Mouse (Mus musculus): ENCODE results near the gene Bahcc1. TPM values are rescaled to one million over a fixed set of nuclear protein-coding genes. Genes with fewer than 3 reads are reported as not detected.

Bahcc1 gene
- polyA plus RNA-seq, 1 experiment from 2014 or later: 8.2 TPM

DNA sequence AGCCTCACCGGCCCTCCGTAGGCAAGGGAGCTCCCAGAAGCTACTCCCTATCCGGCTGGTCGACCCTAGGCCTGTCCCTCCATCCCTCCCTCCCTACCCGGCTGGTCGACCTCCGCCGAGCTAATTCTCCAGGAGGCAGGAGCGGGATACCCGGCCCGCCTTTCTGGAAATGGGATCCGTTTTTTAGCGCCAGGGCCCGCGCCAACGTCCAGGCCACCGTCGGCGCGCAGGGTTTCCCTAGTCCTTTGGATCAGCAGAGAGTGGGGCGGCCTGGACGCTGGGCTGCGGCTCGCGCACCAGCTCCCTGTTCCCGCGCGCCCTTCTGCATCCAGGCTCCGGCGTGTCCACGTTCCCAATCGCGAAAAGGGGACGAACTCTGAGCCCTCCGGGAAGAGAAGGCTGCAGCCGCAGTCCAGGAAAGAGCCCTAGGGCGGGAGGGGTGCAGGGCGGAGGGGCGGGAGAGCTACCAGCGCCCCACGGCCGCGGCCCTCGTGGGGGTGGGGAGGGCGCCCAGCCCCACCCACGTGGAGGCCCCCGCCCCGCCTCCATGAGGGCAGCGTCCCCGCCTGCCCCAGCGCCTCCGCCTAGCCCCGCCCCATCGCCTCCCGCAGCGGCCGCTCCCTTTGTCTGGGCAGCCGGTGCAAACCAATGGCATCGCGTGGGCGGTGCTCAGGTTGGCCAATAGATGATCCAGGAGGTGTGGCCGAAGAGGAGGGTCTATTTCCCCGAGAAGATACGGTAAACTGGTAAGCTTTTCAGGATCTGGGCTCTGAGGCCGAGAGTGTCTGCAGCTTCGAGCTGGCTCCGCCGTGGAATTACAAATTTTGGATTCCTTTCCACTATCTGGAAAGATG lies 43.1 kb upstream of the Bahcc1 start:
- H3K4me2 ChIP-seq (ENCODE audit: low read length): peak overlapping the region; percentile 70
- peak overlapping the region; percentile 93 for H3K27ac ChIP-seq
- peak overlapping the region; percentile 85 for H3K9ac ChIP-seq (ENCODE audit: low read depth, low read length)
- no peaks in the 10 kb centered on the region for H3K27me3 ChIP-seq (ENCODE audit: insufficient read depth, low read length)
- DNase-seq (ENCODE audit: low spot score): peak; percentile 99
- peaks cover 22% of the 10 kb centered on the region; the same call in 1 of the 2 replicates for H3K4me1 ChIP-seq (replicated peaks; ENCODE audit: insufficient read depth, low read length)
- peak; percentile 89 for ATAC-seq (replicated peaks; ENCODE audit: low FRiP score, low read depth)
- no peaks in the 10 kb centered on the region for H3K36me3 ChIP-seq (ENCODE audit: insufficient read depth, low read length)
- TF ChIP-seq CTCF (IDR thresholded peaks at IDR 0.05; ENCODE audit: low read depth): no peak
- peak overlapping the region; percentile 79 for H3K4me3 ChIP-seq (replicated peaks; ENCODE audit: low read depth, low read length)
- under 1% methylated on average over 56 of the region's 68 CpGs for WGBS
- no peaks in the 10 kb centered on the region for H3K9me3 ChIP-seq (replicated peaks; ENCODE audit: low read length)

DNA sequence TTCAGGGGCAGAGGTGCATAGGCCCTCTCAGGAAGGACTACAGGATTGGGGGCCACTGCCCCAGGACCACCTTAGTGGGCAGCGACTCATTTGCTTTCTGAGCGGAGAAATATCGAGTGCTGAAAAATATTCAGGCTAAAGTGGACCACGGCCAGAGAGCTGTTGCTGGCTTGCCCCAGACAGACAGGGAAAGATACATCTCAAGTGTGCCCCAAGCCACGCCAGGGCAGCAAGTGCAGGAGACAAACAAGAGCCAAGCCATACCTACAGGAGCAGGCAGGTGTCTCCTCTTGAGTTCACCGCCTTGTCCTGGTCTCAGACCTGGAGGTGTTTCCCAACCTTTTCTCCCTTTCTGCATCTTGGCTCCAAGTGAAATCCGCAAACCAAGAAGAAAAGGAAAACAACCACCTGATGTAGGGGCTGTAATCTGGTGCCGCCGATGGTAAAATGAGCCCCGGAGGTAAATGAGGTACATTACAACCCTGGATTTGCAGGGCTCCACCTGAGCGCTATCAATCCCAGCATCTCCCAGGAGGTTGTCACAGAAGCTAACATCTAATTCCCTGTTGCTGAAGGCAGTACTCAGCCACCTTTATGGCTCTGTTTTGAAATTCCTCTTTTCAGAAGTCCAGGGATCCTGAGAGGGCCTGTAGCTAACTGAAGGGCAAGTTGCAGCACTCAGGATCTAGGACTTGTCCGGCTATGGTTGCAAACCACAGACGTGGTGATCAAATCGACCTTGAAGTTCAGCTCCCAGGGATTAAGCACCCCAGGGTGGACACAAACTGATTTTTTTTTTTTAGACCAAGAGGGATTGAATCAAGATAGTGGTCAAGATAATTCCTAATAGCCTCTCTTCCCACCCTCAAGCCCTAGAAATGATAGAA lies 42.0 kb upstream of the Bahcc1 start:
- ATAC-seq (replicated peaks; ENCODE audit: low FRiP score, low read depth) (no peak), DNase-seq (ENCODE audit: low spot score) (no peak)
- peak overlapping the region; percentile 79; the same call in 1 of the 2 replicates for H3K4me3 ChIP-seq (replicated peaks; ENCODE audit: low read depth, low read length)
- TF ChIP-seq CTCF (IDR thresholded peaks at IDR 0.05; ENCODE audit: low read depth): no peak
- peaks cover 13% of the 10 kb centered on the region; the same call in 1 of the 2 replicates for H3K4me1 ChIP-seq (replicated peaks; ENCODE audit: insufficient read depth, low read length)
- H3K9me3 ChIP-seq (replicated peaks; ENCODE audit: low read length): no peaks in the 10 kb centered on the region
- 35% methylated on average over 14 of the region's 14 CpGs for WGBS
- H3K27me3 ChIP-seq (ENCODE audit: insufficient read depth, low read length): no peaks in the 10 kb centered on the region
- H3K36me3 ChIP-seq (ENCODE audit: insufficient read depth, low read length): no peaks in the 10 kb centered on the region
- peak overlapping the region; percentile 80 for H3K27ac ChIP-seq
- H3K4me2 ChIP-seq (ENCODE audit: low read length): peak overlapping the region; percentile 70
- peak overlapping the region; percentile 43; the same call in 1 of the 2 replicates for H3K9ac ChIP-seq (ENCODE audit: low read depth, low read length)

- WGBS: 17% methylated on average over 13 of the region's 13 CpGs
- H3K9ac ChIP-seq (ENCODE audit: low read depth, low read length): no peak overlapping the region
- H3K4me1 ChIP-seq (replicated peaks; ENCODE audit: insufficient read depth, low read length): peaks cover 5% of the 10 kb centered on the region; the same call in 1 of the 2 replicates
- no peak overlapping the region for H3K4me2 ChIP-seq (ENCODE audit: low read length)
- TF ChIP-seq CTCF (IDR thresholded peaks at IDR 0.05; ENCODE audit: low read depth): no peak
- no peak overlapping the region for H3K27ac ChIP-seq
- ATAC-seq (replicated peaks; ENCODE audit: low FRiP score, low read depth) (no peak; the same call in 1 of the 2 replicates), DNase-seq (ENCODE audit: low spot score) (peak; percentile 66)
- no peaks in the 10 kb centered on the region for H3K27me3 ChIP-seq (ENCODE audit: insufficient read depth, low read length)
- H3K36me3 ChIP-seq (ENCODE audit: insufficient read depth, low read length): no peaks in the 10 kb centered on the region
- no peak overlapping the region for H3K4me3 ChIP-seq (replicated peaks; ENCODE audit: low read depth, low read length)
- H3K9me3 ChIP-seq (replicated peaks; ENCODE audit: low read length): no peaks in the 10 kb centered on the region
Observed at GRCm38 (mm10) chr11:120198831-120199230, 33.9 kb upstream of the Bahcc1 start.

DNA sequence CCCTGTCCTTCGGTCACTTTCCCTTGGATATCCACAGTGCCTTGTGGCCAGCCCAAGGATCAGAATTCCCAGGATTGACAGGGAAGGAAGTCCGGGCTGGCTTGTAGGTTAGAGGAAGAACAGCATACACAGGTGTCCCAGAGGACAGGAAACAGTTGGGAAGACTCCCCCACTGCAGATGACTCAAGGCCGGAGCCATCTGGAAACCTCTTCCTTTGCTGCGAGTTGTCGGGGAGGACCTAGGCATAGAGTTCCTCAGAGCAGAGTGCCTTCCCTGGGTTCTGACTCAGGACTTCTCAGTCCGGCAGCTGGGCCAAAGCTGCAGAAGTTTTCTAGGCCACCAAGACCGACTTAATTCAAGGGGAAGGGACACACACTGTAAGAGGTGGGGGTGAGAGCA lies 33.0 kb upstream of the Bahcc1 start:
- Histone ChIP-seq H3K4me2 (ENCODE audit: low read length) (no peak overlapping the region), H3K36me3 (ENCODE audit: insufficient read depth, low read length) (no peaks in the 10 kb centered on the region), H3K9me3 (replicated peaks; ENCODE audit: low read length) (no peaks in the 10 kb centered on the region), H3K9ac (ENCODE audit: low read depth, low read length) (no peak overlapping the region), H3K27me3 (ENCODE audit: insufficient read depth, low read length) (no peaks in the 10 kb centered on the region), H3K27ac (peak overlapping the region; percentile 19; the same call in 1 of the 2 replicates), H3K4me3 (replicated peaks; ENCODE audit: low read depth, low read length) (no peak overlapping the region), H3K4me1 (replicated peaks; ENCODE audit: insufficient read depth, low read length) (peaks cover 5% of the 10 kb centered on the region; the same call in 1 of the 2 replicates)
- ATAC-seq (replicated peaks; ENCODE audit: low FRiP score, low read depth) (no peak), DNase-seq (ENCODE audit: low spot score) (peak; percentile 57)
- no peak for TF ChIP-seq CTCF (IDR thresholded peaks at IDR 0.05; ENCODE audit: low read depth)
- 46% methylated on average over 7 of the region's 7 CpGs for WGBS

- no peak overlapping the region for H3K4me3 ChIP-seq (replicated peaks; ENCODE audit: low read depth, low read length)
Observed at GRCm38 (mm10) chr11:120200621-120201020, 32.1 kb upstream of the Bahcc1 start.

DNA sequence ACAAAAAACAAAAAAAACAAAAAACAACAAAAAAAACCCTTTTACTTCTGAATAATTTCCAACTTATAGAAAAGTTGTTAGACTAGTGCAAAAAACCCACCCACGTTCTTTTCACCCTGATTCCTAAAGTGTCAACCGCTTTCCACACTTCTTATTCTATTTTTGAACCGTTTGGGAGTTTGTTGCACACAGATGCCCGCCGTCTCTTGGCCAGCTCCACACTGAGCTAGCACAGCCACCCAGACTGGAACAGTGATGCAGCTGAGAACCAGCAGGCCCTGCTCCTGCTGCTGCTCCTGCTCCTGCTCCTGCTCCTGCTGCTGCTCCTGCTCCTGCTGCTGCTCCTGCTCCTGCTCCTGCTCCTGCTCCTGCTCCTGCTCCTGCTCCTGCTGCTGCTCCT lies 28.5 kb upstream of the Bahcc1 start:
- TF ChIP-seq CTCF (IDR thresholded peaks at IDR 0.05; ENCODE audit: low read depth): no peak
- H3K4me2 ChIP-seq (ENCODE audit: low read length): no peak overlapping the region
- no peak for DNase-seq (ENCODE audit: low spot score)
- no peak overlapping the region for H3K4me3 ChIP-seq (replicated peaks; ENCODE audit: low read depth, low read length)
- no peak overlapping the region for H3K27ac ChIP-seq
- H3K36me3 ChIP-seq (ENCODE audit: insufficient read depth, low read length): no peaks in the 10 kb centered on the region
- H3K9me3 ChIP-seq (replicated peaks; ENCODE audit: low read length): no peaks in the 10 kb centered on the region
- ATAC-seq (replicated peaks; ENCODE audit: low FRiP score, low read depth): no peak
- 91% methylated on average over 5 of the region's 5 CpGs for WGBS
- no peaks in the 10 kb centered on the region for H3K27me3 ChIP-seq (ENCODE audit: insufficient read depth, low read length)
- H3K9ac ChIP-seq (ENCODE audit: low read depth, low read length): no peak overlapping the region
- peaks cover 17% of the 10 kb centered on the region for H3K4me1 ChIP-seq (replicated peaks; ENCODE audit: insufficient read depth, low read length)

More at GRCm38 (mm10) chr11:120200621-120201020, 32.1 kb upstream of the Bahcc1 start:
- no peak for DNase-seq (ENCODE audit: low spot score)
- H3K9ac ChIP-seq (ENCODE audit: low read depth, low read length): no peak overlapping the region
- H3K9me3 ChIP-seq (replicated peaks; ENCODE audit: low read length): no peaks in the 10 kb centered on the region
- H3K27ac ChIP-seq: no peak overlapping the region
- no peak for ATAC-seq (replicated peaks; ENCODE audit: low FRiP score, low read depth)
- H3K4me2 ChIP-seq (ENCODE audit: low read length): no peak overlapping the region
- peaks cover 5% of the 10 kb centered on the region; the same call in 1 of the 2 replicates for H3K4me1 ChIP-seq (replicated peaks; ENCODE audit: insufficient read depth, low read length)
- H3K27me3 ChIP-seq (ENCODE audit: insufficient read depth, low read length): no peaks in the 10 kb centered on the region
- WGBS: 68% methylated on average over 6 of the region's 6 CpGs
- no peaks in the 10 kb centered on the region for H3K36me3 ChIP-seq (ENCODE audit: insufficient read depth, low read length)
- TF ChIP-seq CTCF (IDR thresholded peaks at IDR 0.05; ENCODE audit: low read depth): no peak

Data from kidney, postnatal 0 days (tissue).